Mouse (Mus musculus): Measurements from ENCODE around the gene Krt32.

GRCm38 (mm10) chr11:100055686-100056655 is 32.1 kb downstream of the Krt32 start:
- TF ChIP-seq POLR2A (IDR thresholded peaks at IDR 0.05; ENCODE audit: extremely low read depth, insufficient read depth, low read length) (no peak), CTCF (IDR thresholded peaks at IDR 0.05; ENCODE audit: low read depth, low read length) (no peak)
